Mouse (Mus musculus): ENCODE data around the gene Hfe. TPM values are rescaled to one million over a fixed set of nuclear protein-coding genes. Genes with fewer than 3 reads are reported as not detected.
"Not testable (repeated sequence)": the region's sequence is repeated elsewhere in the genome, so short reads cannot be mapped to it uniquely, and the experiment has no call there.

The Hfe gene
- polyA plus RNA-seq, 1 experiment from 2014 or later: 7.6 TPM

DNA sequence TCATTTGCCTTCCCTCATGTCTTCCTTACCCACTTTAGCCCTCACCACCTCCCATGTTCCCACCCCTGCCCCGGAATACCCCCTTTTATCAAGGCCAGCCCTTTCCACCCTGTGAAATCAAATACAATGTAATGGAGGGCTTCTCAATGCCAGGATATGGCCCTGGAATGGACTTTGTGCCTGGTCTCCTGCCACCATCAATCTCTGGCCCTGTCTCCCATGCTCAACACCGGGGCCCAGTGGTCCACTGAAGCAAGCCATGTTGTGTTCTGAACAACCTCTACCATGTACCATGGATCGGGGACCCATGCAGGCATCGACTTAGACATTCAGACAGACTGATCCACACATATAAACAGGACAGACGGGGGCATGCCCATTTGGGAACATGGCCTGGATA lies 19.1 kb upstream of the Hfe start:
- no peak for ATAC-seq (ENCODE audit: low FRiP score, low TSS enrichment)
- no peak overlapping the region for H3K9ac ChIP-seq (ENCODE audit: low read depth, low read length)
- H3K9me3 ChIP-seq (ENCODE audit: control insufficient read depth, low read length): no peaks in the 10 kb centered on the region
- H3K4me3 ChIP-seq (ENCODE audit: low read length): no peak overlapping the region
- no peak overlapping the region for H3K4me2 ChIP-seq (replicated peaks; ENCODE audit: low read depth, low read length)
- no peak overlapping the region for H3K27ac ChIP-seq (ENCODE audit: low read depth, low read length)
- peaks cover 5% of the 10 kb centered on the region; the same call in 1 of the 2 replicates for H3K4me1 ChIP-seq (ENCODE audit: control insufficient read depth, insufficient read depth, low read length)
- no peaks in the 10 kb centered on the region for H3K27me3 ChIP-seq (ENCODE audit: control insufficient read depth, insufficient read depth, low read length)
- H3K36me3 ChIP-seq (ENCODE audit: control insufficient read depth, insufficient read depth, low read length): no peaks in the 10 kb centered on the region
- 94% methylated on average over 5 of the region's 5 CpGs for WGBS

DNA sequence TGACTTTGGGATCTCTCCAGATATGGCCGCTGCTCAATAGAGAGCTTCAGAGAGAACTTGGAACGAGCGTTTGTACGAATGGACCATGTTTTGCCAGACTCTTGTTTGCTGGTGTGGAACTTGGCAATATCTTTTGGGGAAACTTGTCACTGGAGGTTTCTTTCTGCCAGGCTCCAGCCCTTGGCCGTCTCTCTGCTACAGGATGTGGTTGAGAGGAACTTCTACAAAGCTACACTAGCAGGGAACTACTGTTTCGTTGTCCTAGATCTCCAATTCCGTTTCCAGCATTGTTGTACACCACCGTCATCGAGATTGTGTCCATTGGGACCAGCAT lies 18.5 kb upstream of the Hfe start:
- Histone ChIP-seq H3K9me3 (ENCODE audit: control insufficient read depth, low read length) (no peaks in the 10 kb centered on the region), H3K27me3 (ENCODE audit: control insufficient read depth, insufficient read depth, low read length) (no peaks in the 10 kb centered on the region), H3K4me2 (replicated peaks; ENCODE audit: low read depth, low read length) (no peak overlapping the region), H3K27ac (ENCODE audit: low read depth, low read length) (no peak overlapping the region), H3K4me1 (ENCODE audit: control insufficient read depth, insufficient read depth, low read length) (peaks cover 5% of the 10 kb centered on the region; the same call in 1 of the 2 replicates), H3K36me3 (ENCODE audit: control insufficient read depth, insufficient read depth, low read length) (no peaks in the 10 kb centered on the region), H3K9ac (ENCODE audit: low read depth, low read length) (no peak overlapping the region), H3K4me3 (ENCODE audit: low read length) (no peak overlapping the region)
- WGBS: 90% methylated on average over 9 of the region's 9 CpGs
- ATAC-seq (ENCODE audit: low FRiP score, low TSS enrichment): no peak

DNA sequence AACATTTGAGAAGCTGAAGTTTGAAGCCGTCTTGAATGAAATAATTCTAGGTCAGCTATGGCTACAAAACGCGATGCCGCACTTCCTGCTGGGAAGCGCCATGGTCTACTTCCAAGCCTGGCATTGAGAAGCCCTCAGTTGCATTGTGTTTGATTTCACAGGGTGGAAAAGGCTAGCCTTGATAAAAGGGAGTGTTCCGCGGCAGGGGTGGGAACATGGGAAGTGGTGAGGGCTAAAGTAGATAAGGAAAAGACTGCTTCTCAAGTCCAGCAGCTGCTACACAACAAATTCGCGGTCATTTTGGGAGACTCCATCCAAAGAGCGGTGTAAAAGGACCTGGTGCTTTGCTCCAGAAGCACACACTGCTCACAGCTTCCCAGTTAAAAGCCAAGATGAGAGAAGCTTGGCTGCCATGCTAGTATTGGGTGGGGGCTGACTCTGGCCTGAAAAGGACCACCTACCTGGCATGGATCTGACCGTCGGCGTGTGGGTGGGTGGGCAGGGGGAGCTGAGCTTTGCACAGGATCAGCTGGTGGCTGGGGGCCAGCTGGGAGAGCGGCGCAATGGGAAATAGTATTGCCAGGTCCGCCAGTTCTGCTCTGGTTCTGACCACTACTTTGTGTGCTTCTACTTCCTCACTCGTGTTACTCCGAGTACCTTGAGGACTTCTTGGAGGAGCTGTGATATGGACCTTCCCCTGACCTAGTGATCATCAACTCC lies 18.0 kb upstream of the Hfe start:
- no peak overlapping the region for H3K4me3 ChIP-seq (ENCODE audit: low read length)
- H3K4me2 ChIP-seq (replicated peaks; ENCODE audit: low read depth, low read length): no peak overlapping the region
- no peak overlapping the region for H3K9ac ChIP-seq (ENCODE audit: low read depth, low read length)
- ATAC-seq (ENCODE audit: low FRiP score, low TSS enrichment): no peak
- 91% methylated on average over 18 of the region's 18 CpGs for WGBS
- H3K9me3 ChIP-seq (ENCODE audit: control insufficient read depth, low read length): no peaks in the 10 kb centered on the region
- H3K4me1 ChIP-seq (ENCODE audit: control insufficient read depth, insufficient read depth, low read length): peaks cover 5% of the 10 kb centered on the region; the same call in 1 of the 2 replicates
- no peaks in the 10 kb centered on the region for H3K36me3 ChIP-seq (ENCODE audit: control insufficient read depth, insufficient read depth, low read length)
- no peaks in the 10 kb centered on the region for H3K27me3 ChIP-seq (ENCODE audit: control insufficient read depth, insufficient read depth, low read length)
- no peak overlapping the region for H3K27ac ChIP-seq (ENCODE audit: low read depth, low read length)

DNA sequence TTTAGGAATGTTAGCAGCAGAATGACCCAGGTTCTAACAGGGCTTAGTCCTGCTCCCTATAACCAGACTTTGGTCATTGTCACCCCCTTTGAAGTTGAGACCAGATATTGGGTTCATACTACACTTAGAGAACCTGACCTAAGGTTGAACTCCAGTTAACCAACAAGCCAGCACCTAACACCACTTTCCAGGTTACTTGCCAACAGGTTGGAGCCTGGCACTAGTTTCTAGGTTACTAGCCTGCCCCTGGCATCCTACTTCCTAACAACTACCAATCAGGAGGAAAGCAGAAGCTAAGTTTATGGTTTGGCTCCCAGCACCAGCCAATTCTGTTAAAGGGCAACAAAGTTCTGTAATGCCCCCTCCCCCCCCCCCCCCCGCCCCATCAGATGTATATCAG lies 14.6 kb upstream of the Hfe start:
- 60% methylated on average over 1 of the region's 1 CpGs for WGBS
- Histone ChIP-seq H3K27me3 (ENCODE audit: control insufficient read depth, insufficient read depth, low read length) (no peaks in the 10 kb centered on the region), H3K27ac (ENCODE audit: low read depth, low read length) (no peak overlapping the region)

DNA sequence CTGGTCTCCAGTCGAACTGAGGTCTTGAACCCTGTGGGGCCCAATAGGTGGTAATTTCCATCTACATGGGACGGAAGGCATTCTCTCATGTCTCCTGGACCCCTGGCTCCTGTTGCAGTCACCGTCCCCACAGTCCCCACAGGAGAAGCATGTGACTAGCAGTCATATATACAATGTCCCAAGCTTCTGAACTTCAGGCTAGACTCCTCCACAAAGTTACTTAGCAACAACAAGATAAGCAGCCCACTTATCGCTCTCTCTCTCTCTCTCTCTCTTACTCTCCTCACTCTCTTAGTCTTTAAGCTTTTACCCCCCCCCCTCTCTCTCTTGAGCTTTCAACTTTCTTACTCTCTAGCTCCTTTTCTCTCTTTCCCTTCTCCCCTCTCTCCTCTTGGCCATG lies 13.6 kb upstream of the Hfe start:
- Histone ChIP-seq H3K4me1 (ENCODE audit: control insufficient read depth, insufficient read depth, low read length) (no peaks in the 10 kb centered on the region), H3K36me3 (ENCODE audit: control insufficient read depth, insufficient read depth, low read length) (no peaks in the 10 kb centered on the region), H3K9me3 (ENCODE audit: control insufficient read depth, low read length) (no peaks in the 10 kb centered on the region), H3K4me2 (replicated peaks; ENCODE audit: low read depth, low read length) (no peak overlapping the region), H3K4me3 (ENCODE audit: low read length) (no peak overlapping the region), H3K9ac (ENCODE audit: low read depth, low read length) (no peak overlapping the region), H3K27me3 (ENCODE audit: control insufficient read depth, insufficient read depth, low read length) (no peaks in the 10 kb centered on the region), H3K27ac (ENCODE audit: low read depth, low read length) (no peak overlapping the region)
- no peak for ATAC-seq (ENCODE audit: low FRiP score, low TSS enrichment)
- 71% methylated on average over 4 of the region's 4 CpGs for WGBS

More for the DNA sequence above, 14.6 kb upstream of the Hfe start:
- no peaks in the 10 kb centered on the region for H3K9me3 ChIP-seq (ENCODE audit: control insufficient read depth, low read length)
- H3K36me3 ChIP-seq (ENCODE audit: control insufficient read depth, insufficient read depth, low read length): no peaks in the 10 kb centered on the region
- no peak for ATAC-seq (ENCODE audit: low FRiP score, low TSS enrichment)
- no peak overlapping the region for H3K9ac ChIP-seq (ENCODE audit: low read depth, low read length)
- no peaks in the 10 kb centered on the region for H3K4me1 ChIP-seq (ENCODE audit: control insufficient read depth, insufficient read depth, low read length)
- no peak overlapping the region for H3K4me2 ChIP-seq (replicated peaks; ENCODE audit: low read depth, low read length)
- no peak overlapping the region for H3K4me3 ChIP-seq (ENCODE audit: low read length)

DNA sequence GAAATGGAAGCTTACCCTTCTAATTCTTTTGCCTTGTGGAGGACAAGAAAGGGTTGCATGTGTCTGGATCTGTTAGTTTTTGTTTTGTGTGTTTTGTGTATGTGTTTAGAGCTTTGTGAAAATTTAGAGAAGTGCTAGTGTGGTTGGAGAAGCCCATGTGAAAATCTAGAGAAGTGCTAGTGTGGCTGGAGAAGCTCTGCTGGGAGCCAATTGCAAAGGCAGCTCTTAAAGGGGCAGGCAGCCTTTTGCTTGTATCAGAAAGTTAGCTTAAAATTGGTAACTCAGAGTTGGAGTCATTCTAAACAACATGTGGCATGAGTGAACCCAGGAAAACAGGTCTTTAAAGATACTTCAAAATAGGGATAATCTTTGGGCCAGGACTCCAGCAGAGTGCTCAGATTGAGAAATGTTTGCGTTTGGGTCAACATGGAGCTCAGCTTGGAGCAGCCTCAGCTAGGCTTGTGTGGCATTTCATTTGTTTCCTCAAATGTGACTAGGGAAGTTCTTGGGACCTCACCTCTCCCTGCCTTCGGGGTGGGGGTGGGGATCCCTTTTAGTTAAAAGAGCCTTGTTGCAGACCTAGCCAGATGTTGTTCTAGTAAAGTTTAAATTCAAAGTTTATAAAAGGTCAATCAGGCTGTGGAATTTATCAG lies 7.1 kb upstream of the Hfe start:
- not testable (repeated sequence) for H3K9ac ChIP-seq (ENCODE audit: low read depth, low read length); H3K4me2 ChIP-seq (replicated peaks; ENCODE audit: low read depth, low read length); H3K4me3 ChIP-seq (ENCODE audit: low read length); H3K9me3 ChIP-seq (ENCODE audit: control insufficient read depth, low read length); H3K4me1 ChIP-seq (ENCODE audit: control insufficient read depth, insufficient read depth, low read length); H3K36me3 ChIP-seq (ENCODE audit: control insufficient read depth, insufficient read depth, low read length); H3K27me3 ChIP-seq (ENCODE audit: control insufficient read depth, insufficient read depth, low read length); H3K27ac ChIP-seq (ENCODE audit: low read depth, low read length); ATAC-seq (ENCODE audit: low FRiP score, low TSS enrichment)
- 20% methylated on average over 2 of the region's 2 CpGs for WGBS

DNA sequence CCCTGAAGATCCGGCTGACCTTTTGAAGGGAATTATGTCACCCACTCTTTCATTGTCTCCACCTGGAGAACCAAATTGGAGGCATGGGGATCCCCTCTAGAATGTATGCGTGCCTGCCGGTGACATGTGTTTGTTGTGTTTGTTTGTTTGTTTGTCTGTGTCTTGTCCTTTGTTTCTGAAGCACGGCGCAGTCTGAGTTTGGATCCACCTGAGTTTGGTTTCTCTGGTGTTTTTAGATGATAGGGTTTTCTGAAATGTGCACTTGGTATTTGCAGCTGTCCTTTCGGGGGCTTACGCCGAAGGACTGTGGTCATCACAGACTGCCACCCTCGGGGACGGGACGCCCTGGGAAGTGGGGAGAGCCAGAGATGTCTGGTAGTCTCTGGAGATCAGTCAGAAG lies 6.5 kb upstream of the Hfe start:
- H3K36me3 ChIP-seq (ENCODE audit: control insufficient read depth, insufficient read depth, low read length): no peaks in the 10 kb centered on the region
- no peaks in the 10 kb centered on the region for H3K4me1 ChIP-seq (ENCODE audit: control insufficient read depth, insufficient read depth, low read length)
- no peak overlapping the region for H3K4me3 ChIP-seq (ENCODE audit: low read length)
- no peak overlapping the region for H3K9ac ChIP-seq (ENCODE audit: low read depth, low read length)
- no peak for ATAC-seq (ENCODE audit: low FRiP score, low TSS enrichment)
- no peaks in the 10 kb centered on the region for H3K27me3 ChIP-seq (ENCODE audit: control insufficient read depth, insufficient read depth, low read length)
- H3K27ac ChIP-seq (ENCODE audit: low read depth, low read length): no peak overlapping the region
- H3K4me2 ChIP-seq (replicated peaks; ENCODE audit: low read depth, low read length): no peak overlapping the region
- H3K9me3 ChIP-seq (ENCODE audit: control insufficient read depth, low read length): no peaks in the 10 kb centered on the region
- WGBS: 58% methylated on average over 11 of the region's 11 CpGs

DNA sequence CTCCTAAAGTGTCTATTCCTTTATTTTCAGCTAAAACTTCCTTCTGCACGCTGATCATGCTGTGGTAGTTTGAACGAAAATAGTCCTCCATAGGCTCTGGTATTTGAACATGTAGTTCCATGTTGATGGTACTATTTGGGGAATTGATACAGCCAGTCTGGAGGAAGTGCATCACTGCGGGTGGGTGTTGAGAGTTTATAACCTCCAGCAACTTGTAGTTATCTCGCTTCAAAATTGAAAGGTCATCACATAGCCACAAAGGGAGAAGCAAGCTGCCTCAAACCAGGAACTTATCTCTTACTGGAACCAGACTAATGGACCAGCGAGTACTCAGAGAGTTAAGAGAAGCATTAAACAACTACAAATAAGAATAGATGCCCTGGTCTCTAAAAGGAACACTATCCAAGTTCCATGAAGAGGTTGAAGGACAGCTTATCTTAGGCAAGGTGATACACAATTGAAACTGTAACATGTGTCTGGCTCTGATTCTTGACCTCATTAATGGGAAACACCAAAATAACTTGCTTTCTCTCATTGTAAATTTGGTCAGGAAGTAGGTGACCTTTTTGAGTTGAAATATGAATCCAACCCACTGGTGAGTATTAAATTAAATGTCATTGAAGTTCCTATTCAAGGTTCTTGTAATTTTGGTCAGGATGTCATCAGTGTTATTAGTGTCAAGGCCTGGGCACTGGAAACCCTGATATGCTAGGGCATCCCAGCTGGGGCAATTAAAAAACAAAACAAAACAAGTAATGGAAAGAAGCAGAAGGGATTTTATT lies 5.8 kb upstream of the Hfe start:
- Histone ChIP-seq H3K27me3 (ENCODE audit: control insufficient read depth, insufficient read depth, low read length) (no peaks in the 10 kb centered on the region), H3K4me3 (ENCODE audit: low read length) (no peak overlapping the region), H3K4me2 (replicated peaks; ENCODE audit: low read depth, low read length) (no peak overlapping the region), H3K36me3 (ENCODE audit: control insufficient read depth, insufficient read depth, low read length) (no peaks in the 10 kb centered on the region), H3K9me3 (ENCODE audit: control insufficient read depth, low read length) (no peaks in the 10 kb centered on the region), H3K9ac (ENCODE audit: low read depth, low read length) (no peak overlapping the region), H3K27ac (ENCODE audit: low read depth, low read length) (no peak overlapping the region), H3K4me1 (ENCODE audit: control insufficient read depth, insufficient read depth, low read length) (no peaks in the 10 kb centered on the region)
- no peak for ATAC-seq (ENCODE audit: low FRiP score, low TSS enrichment)
- WGBS: 91% methylated on average over 5 of the region's 5 CpGs

All from kidney, embryonic 14.5 days (tissue).